Mouse (Mus musculus) embryonic stem cell, embryonic (primary cell): ENCODE measurements at regions not wholly inside any gene's neighbourhood (a gene's known extent, or its start where the extent isn't known, plus 50 kb on each side); places are given as distances from the start of the nearest gene placed in this dataset.

Experiments
- CTCF ChIA-PET, 4 experiments: fragments of 300-600 bp in 2 of 4; fragments of 350-600 bp in 2 of 4; sonication (Branson Sonifier 250); formaldehyde crosslinking; loops; one replicate each; lab custom pipeline; 2022; ENCODE audit warnings: inconsistent platforms in 2 of 4; lab: Charles Lee
- POLR2A ChIA-PET, 4 experiments: fragments of 300-600 bp in 2 of 4; fragments of 350-600 bp in 2 of 4; sonication (Branson Sonifier 250); formaldehyde crosslinking; loops; one replicate each; lab custom pipeline; 2022; ENCODE audit warnings: antibody characterized with exemption in 4 of 4, inconsistent platforms in 1 of 4; lab: Charles Lee

DNA sequence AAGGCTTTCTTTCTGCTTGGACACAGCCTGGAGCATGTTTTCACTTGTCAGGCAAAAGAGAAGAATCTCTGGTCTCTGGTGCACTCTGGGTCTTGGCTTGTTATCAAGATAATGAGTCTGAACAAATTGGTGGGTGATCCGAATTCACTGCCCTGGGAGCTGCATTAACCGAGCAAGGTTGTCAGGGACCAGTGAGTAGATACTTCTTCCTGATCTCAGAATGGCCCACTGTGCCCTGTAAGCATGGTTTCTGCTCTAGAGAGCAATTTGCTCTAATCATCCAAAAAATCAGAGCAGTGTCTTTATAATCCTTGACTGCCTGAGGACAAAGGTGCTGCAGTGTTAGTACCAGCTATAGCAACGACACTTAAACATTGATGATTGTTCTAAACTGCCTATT is 97.2 kb upstream of the 1500015O10Rik start:
- CTCF ChIA-PET = no interaction called here
- POLR2A ChIA-PET = no interaction called here

DNA sequence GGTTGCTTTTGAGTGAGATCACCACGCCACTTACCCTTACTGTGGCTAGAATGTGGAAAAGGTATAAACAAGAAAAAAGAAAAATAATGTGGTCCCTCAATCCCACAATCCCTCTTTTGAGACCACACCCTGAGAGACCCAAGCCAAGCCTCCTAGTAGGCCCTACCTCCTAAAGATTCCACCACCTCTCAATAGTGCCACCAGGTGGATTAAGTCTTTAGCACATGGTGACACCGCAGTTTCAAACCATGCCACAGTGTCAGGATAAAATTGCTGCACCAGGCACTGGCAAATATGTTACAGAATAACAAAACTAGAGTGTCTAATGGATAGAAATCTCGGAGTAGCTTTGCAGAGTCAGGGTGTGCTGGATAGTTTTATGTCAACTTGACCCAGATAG is 94.7 kb upstream of the 1500015O10Rik start:
- ChIA-PET CTCF (no interaction called here), POLR2A (no interaction called here)

GRCm38 (mm10) chr1:43637956-43638355 is 92.4 kb upstream of the 1500015O10Rik start:
- ChIA-PET CTCF (interaction anchor here in 1 of 4 experiments (1.8 kb wide), 1 partner anchor 127 kb away, joined by 4 read pairs; no protein-coding TSS in a partner anchor), POLR2A (interaction anchor here in 1 of 4 experiments (0.6 kb wide), 1 partner anchor 261 kb away, joined by 4 read pairs; no protein-coding TSS in a partner anchor)

- POLR2A ChIA-PET = no interaction called here
- CTCF ChIA-PET = no interaction called here
Observed at GRCm38 (mm10) chr1:43672031-43672430, 58.4 kb upstream of the 1500015O10Rik start.
